Mouse (Mus musculus) midbrain, embryonic 14.5 days (tissue): Measurements from ENCODE around the gene Fhad1. TPM values are rescaled to one million over a fixed set of nuclear protein-coding genes. Genes with fewer than 3 reads are reported as not detected.

Experiments used
- ATAC-seq: fragments of 200-750 bp; cut with Nextera tagmentation; 2 replicates; pipeline ENCODE4 v1.8.0; 2017; ENCODE audit warnings: moderate number of reproducible peaks, moderate library complexity; ENCODE audit not compliant: low FRiP score, low TSS enrichment
- DNase-seq: peaks from one replicate; pipeline ENCODE4 v3.0.0-alpha.2; 2015
- H3K27ac ChIP-seq: fragments of 300-500 bp; sonication (generic); replicated peaks from 2 replicates; pipeline ENCODE4 v1.5.1; 2014; ENCODE audit warnings: mild to moderate bottlenecking, low read depth, low read length, moderate library complexity
- H3K27me3 ChIP-seq: fragments of 300-500 bp; sonication (generic); 2 replicates; pipeline ENCODE4 v1.6.1; 2014; ENCODE audit warnings: low read length, control low read depth, mixed read lengths; ENCODE audit not compliant: control insufficient read depth, insufficient read depth
- H3K36me3 ChIP-seq: fragments of 300-500 bp; sonication (generic); 2 replicates; pipeline ENCODE4 v1.6.1; 2014; ENCODE audit warnings: low read length, control low read depth; ENCODE audit not compliant: control insufficient read depth, insufficient read depth
- H3K4me1 ChIP-seq: fragments of 300-500 bp; sonication (generic); 2 replicates; pipeline ENCODE4 v1.6.1; 2014; ENCODE audit warnings: mild to moderate bottlenecking, antibody characterized with exemption, low read length, control low read depth; ENCODE audit not compliant: control insufficient read depth, insufficient read depth
- H3K4me2 ChIP-seq: fragments of 300-500 bp; sonication (generic); 2 replicates; pipeline ENCODE4 v1.6.1; 2014; ENCODE audit warnings: mild to moderate bottlenecking, low read length, moderate library complexity
- H3K4me3 ChIP-seq: fragments of 300-500 bp; sonication (generic); replicated peaks from 2 replicates; pipeline ENCODE4 v1.5.1; 2014; ENCODE audit warnings: low read depth, low read length
- H3K9ac ChIP-seq: fragments of 300-500 bp; sonication (generic); replicated peaks from 2 replicates; pipeline ENCODE4 v1.6.1; 2014; ENCODE audit warnings: mild to moderate bottlenecking, low read length, moderate library complexity
- H3K9me3 ChIP-seq: fragments of 300-500 bp; sonication (generic); 2 replicates; pipeline ENCODE4 v1.6.1; 2016; ENCODE audit warnings: low read length, control low read depth, mixed read lengths; ENCODE audit not compliant: control insufficient read depth
- WGBS: fragments of 180-500 bp; shearing (Covaris S2); extraction: QIAGEN DNeasy Blood & Tissue Kit; methylation state at CpG from one replicate; pipeline ENCODE4 v1.1.7; 2014; 5-methylcytosine and 5-hydroxymethylcytosine counted together
- polyA plus RNA-seq: library from polyadenylated mRNA; unstranded; fragments of >200 nt; fragmentation: Nextera tagmentation; extraction: Ambion mirVana; gene quantifications from 2 replicates; pipeline ENCODE4 v1.2.1, GENCODE M21; 2014

Gene Fhad1
- polyA plus RNA-seq: 2.4 and 3.6 TPM in 2 replicates

DNA sequence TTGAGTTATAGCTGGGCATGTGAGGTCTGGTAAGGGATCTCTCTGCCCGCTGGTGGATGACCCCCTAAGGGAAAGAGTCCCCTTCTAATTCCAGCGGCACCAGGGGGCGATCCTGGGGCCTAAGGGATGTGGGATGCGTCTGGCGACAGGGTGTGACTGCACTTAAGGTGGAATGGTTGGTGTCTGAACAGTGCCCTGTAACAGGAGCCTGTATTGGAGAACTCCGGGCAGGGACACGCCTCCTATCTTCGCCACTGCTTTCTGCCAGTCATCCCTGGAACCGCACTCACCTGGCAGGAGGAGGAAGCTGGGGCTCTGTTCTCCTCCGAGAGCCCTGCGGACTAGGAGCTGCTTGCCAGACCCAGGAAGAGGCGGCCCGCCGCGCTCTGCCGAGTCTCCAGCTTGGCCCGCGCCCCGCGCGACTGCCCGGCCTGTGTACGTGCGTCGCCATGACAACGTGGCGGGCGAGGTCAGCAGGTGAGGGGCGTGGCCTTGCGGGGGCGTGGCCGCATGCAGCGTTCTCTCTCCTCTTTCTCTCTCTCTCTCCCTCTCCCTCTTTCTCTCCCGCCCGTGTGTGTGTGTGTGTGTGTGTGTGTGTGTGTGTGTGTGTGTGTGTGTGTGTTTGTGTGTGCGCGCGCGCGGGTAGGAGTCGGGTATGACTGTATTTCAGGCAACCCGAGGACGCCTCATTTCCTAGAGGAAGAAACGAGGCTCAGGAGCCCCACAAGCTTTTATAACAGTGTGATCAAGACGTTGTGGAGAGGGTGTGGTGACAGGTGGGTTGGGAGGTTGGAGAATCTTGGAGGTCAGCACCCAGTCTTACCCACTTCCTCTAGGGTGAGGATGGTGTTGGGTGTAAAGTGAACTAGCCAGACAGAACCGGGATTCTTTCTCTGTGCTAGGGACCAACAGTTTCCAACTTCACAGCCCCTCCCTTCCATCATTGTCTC lies at the start of gene Fhad1:
TSS of gene Fhad1 (minus strand) at position 424 of the 950 bp plus-strand sequence.
- DNase-seq: peak; percentile 87
- no peaks in the 10 kb centered on the region for H3K27me3 ChIP-seq
- 0 out of 2 replicates have a peak within 1 kb of the TSS, but pooled peaks have one; percentile 28 for H3K27ac ChIP-seq
- peak within 1 kb of the TSS; percentile 34 for H3K4me3 ChIP-seq
- H3K4me1 ChIP-seq: peaks cover 5% of the 10 kb centered on the region
- peak within 1 kb of the TSS; percentile 65 for H3K4me2 ChIP-seq
- no peaks in the 10 kb centered on the region for H3K9me3 ChIP-seq
- no peaks in the 10 kb centered on the region for H3K36me3 ChIP-seq
- ATAC-seq: peak; percentile 81
- H3K9ac ChIP-seq: peak within 1 kb of the TSS; percentile 27
- under 1% methylated on average over 44 of the region's 46 CpGs for WGBS

DNA sequence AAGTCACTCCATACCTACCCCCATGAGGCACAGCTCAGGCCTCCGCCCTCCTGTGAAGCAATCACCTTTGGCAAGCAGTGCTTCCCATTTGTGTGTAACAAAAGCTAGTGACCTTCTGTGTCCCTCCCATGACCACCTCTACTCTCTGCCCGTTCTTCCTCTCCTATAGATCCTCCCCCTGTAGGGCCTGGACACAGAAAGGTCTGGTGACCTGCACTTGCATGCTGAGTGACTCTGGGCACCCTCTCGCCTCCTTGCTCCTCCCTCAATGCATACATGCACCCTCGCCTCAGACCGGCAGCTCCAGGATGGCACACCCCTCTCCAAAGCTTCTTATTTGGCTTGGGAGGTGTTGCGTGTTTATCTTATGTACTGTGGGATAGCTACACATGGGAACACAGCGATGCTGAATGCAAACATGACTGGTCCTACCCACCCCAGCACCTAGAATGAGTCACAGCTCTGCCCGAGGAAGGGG lies 48.2 kb upstream of the Fhad1 start:
- no peaks in the 10 kb centered on the region for H3K4me1 ChIP-seq
- no peaks in the 10 kb centered on the region for H3K36me3 ChIP-seq
- H3K27me3 ChIP-seq: no peaks in the 10 kb centered on the region
- no peaks in the 10 kb centered on the region for H3K9me3 ChIP-seq
- no peak for ATAC-seq
- no peak overlapping the region for H3K4me3 ChIP-seq
- no peak overlapping the region for H3K27ac ChIP-seq
- H3K4me2 ChIP-seq: no peak overlapping the region
- WGBS: 84% methylated on average over 8 of the region's 8 CpGs
- no peak for DNase-seq
- H3K9ac ChIP-seq: no peak overlapping the region

DNA sequence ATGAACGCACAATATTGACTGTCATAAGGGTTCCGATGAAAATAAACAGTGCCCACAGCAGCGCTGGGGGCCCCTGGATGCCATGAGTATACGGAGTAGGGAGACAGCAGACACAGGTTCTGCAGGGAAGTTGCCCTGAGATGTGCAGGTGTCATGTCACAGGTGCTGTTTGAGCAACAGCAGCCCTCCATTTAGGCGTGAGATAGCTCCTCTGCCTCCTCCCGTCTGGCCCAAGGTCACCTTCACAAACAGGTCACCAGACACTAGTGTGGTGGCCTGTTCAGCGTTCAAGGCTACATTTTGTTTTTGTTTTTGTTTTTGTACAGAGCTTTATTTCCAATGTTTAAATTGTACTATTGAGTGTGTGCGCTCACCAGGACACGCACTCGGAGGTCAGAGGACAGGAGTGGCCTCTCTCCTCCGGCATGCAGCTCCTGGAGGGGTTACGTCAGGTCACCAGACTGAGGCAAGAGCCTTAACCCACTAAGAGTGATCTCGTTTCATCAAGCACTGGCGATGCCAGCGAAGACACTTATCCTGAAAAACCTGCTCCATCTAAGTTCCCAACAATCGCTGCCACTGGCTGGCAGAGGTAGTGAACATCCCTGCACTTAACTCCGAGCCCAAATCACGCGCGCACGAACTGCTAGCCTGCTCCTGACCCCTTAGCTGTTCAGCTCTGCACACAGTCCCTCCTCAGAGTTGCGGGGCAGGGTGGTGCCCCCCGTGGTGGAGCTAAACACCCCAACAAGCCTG lies 46.8 kb upstream of the Fhad1 start:
- Histone ChIP-seq H3K27me3 (no peaks in the 10 kb centered on the region), H3K27ac (no peak overlapping the region), H3K4me2 (no peak overlapping the region), H3K4me3 (no peak overlapping the region), H3K36me3 (no peaks in the 10 kb centered on the region), H3K4me1 (no peaks in the 10 kb centered on the region), H3K9me3 (no peaks in the 10 kb centered on the region), H3K9ac (no peak overlapping the region)
- no peak for DNase-seq
- 83% methylated on average over 23 of the region's 23 CpGs for WGBS
- ATAC-seq: no peak

DNA sequence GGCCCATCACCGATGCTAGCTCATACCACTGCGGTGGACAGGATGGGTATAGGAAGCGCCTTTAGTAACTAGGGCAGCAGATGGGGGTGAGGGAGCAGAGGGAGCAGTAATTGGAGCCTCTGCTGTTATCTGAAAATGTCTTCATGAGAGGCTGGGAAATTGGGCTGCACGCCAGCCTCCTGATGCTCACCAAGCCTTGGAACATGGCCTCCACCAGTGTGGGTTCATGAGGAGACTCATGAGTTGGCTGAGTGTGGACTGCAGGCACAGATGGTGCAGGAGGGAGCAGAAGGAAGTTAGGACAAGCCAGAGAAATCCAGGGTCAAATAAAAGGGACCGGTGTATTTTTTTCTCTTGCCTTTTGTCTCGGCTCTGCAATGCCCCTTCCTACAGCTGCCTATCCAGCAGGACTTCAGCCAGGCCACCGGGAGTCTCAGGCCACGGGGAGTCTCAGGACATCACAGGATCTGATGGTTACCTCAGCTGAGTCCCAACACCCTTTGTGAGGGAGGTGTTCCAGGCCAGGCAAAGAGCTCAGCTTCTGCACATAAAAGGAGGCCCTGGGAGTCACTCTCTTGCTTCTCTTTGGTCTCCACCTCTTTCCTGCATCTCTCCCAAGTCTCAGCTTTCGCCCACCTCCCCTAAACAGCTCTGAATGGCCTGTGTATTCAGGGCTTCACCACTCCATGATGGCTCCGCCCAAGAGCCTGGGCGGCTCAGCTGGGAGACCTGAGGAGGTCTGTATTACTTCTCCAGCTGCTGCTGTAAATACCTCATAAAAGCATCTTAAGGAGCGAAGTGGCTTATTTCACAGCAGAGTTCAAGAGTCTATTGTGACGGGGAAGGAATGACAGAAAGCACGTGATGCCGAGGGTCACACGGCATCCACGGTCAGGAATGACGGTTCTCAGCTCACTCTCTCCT lies 45.8 kb upstream of the Fhad1 start:
- Histone ChIP-seq H3K27me3 (no peaks in the 10 kb centered on the region), H3K9me3 (no peaks in the 10 kb centered on the region), H3K9ac (no peak overlapping the region), H3K4me3 (no peak overlapping the region), H3K4me1 (no peaks in the 10 kb centered on the region), H3K4me2 (no peak overlapping the region), H3K36me3 (no peaks in the 10 kb centered on the region), H3K27ac (no peak overlapping the region)
- DNase-seq (peak; percentile 22), ATAC-seq (no peak)
- 64% methylated on average over 18 of the region's 18 CpGs for WGBS

DNA sequence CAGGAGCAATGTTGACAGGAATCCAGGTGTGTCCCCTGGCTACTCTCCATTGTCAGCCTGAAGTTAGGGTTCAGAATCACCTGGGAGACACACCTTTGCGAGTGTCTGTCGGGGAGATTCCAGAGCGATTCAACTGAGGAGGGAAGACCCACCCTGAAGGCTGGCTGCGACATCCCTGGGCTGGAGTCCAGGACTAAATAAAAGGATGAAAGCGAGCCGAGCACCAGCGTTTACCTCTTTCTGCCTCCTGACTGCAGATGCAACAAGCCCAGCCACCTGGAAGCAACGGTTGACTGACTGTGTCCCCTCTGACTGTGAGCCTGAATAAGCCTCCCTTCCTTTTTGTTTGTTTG lies 44.9 kb upstream of the Fhad1 start:
- Histone ChIP-seq H3K9me3 (no peaks in the 10 kb centered on the region), H3K27ac (no peak overlapping the region), H3K4me3 (no peak overlapping the region), H3K27me3 (no peaks in the 10 kb centered on the region), H3K4me1 (no peaks in the 10 kb centered on the region), H3K4me2 (no peak overlapping the region), H3K9ac (no peak overlapping the region), H3K36me3 (no peaks in the 10 kb centered on the region)
- DNase-seq: no peak
- 87% methylated on average over 8 of the region's 8 CpGs for WGBS
- ATAC-seq: no peak

DNA sequence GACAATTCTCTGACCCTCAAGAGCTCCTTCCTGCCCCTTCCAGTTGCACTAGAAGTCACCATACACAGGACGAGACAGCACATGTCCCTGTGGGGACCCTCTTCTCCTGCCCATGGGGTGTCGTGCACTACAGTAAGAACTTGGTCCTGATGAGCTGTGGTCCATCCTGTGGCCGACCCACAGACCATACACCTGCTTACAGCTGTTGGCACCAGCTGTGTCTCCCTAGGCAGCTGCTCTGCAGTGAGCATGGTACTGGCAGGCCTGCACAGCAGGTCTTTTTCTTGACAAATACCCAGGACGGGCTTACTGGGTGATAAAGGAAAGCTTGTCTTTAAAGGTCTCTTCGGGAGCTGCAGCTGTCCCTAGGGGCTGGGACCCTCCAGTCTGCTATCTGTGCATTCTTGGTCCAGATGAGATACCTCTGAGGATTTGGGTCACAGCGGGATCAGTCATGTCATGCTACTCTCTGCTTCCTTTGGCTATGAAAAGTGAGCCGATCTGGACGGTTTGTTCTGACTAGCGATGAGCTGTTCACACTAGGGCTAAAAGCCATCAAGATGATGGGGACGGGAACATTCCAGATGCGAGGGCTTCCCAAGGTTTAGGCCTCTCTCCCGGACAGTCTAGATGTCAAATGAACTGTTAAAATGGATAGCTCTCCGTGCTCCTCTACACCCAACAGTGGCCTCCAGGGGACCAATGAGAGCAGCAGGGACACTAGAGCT lies 44.4 kb upstream of the Fhad1 start:
- no peak for ATAC-seq
- Histone ChIP-seq H3K9me3 (no peaks in the 10 kb centered on the region), H3K36me3 (no peaks in the 10 kb centered on the region), H3K4me1 (no peaks in the 10 kb centered on the region), H3K9ac (no peak overlapping the region), H3K4me3 (no peak overlapping the region), H3K27me3 (no peaks in the 10 kb centered on the region), H3K27ac (no peak overlapping the region), H3K4me2 (no peak overlapping the region)
- no peak for DNase-seq
- WGBS: 78% methylated on average over 13 of the region's 13 CpGs

DNA sequence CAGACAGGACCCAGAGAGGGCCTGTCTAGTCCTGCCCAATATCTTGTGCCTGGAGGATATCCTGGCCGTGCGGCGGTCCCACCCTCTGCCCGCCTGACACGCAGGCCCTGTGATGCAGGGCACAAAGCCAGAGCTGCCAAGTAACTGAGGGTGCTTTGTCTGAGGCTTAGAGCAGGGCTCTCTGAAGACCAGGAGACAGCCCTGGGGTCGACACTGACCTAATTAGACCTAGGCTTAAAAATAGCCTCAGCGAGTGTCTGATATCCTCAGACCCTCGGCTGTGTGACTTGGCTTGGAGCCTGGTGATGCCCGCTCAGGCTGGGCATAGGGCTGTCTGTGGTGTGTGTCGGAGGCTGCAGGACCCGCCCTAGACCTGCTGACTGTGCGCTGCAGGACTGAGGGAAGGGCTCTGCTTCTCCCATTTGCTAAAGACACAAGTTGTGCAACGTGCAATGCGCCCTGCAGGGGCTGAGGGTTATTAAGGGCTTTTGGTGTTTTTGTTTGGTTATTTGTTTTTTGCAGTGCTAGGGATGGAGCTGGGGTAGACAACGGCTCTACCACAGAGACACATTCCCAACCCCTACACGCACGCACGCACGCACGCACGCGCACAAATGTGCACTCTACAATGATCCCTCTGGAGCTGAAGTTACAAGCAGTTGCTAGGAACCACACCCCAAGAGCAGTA lies 42.8 kb upstream of the Fhad1 start:
- ATAC-seq (no peak), DNase-seq (peak; percentile 43)
- H3K36me3 ChIP-seq: no peaks in the 10 kb centered on the region
- WGBS: 75% methylated on average over 22 of the region's 22 CpGs
- no peak overlapping the region for H3K4me3 ChIP-seq
- no peak overlapping the region for H3K9ac ChIP-seq
- H3K4me1 ChIP-seq: no peaks in the 10 kb centered on the region
- H3K27me3 ChIP-seq: no peaks in the 10 kb centered on the region
- H3K4me2 ChIP-seq: no peak overlapping the region
- no peaks in the 10 kb centered on the region for H3K9me3 ChIP-seq
- no peak overlapping the region for H3K27ac ChIP-seq
